Mouse (Mus musculus) liver, embryonic 14.5 days (tissue): Measurements from ENCODE around the gene Gap43.

ENCODE experiments used
- CTCF ChIP-seq: IDR thresholded peaks from 2 replicates; pipeline ENCODE4 v1.5.1; 2016; ENCODE audit warnings: antibody characterized with exemption, low read depth, control low read depth
- EP300 ChIP-seq: IDR thresholded peaks from 2 replicates; pipeline ENCODE4 v1.6.1; 2016; ENCODE audit warnings: antibody characterized with exemption, low read depth

- TF ChIP-seq EP300 (no peak), CTCF (no peak)
These were observed 88.2 kb downstream of the Gap43 start for GRCm38 (mm10) chr16:42252252-42252651.
